Mouse (Mus musculus) thymus, adult 18-20 months (tissue): ENCODE results near the gene Ivd.

Source experiments
- DNase-seq, 2 experiments: peaks; one replicate each; pipeline ENCODE4 v3.0.0; 2022; ENCODE audit warnings: mixed read lengths in 2 of 2

Gene Ivd

GRCm38 (mm10) chr2:118861454-118862339 is at the start of gene Ivd:
Ivd (plus strand) TSS chr2:118861954.
- peak; percentile 86 to 88 for DNase-seq

DNA sequence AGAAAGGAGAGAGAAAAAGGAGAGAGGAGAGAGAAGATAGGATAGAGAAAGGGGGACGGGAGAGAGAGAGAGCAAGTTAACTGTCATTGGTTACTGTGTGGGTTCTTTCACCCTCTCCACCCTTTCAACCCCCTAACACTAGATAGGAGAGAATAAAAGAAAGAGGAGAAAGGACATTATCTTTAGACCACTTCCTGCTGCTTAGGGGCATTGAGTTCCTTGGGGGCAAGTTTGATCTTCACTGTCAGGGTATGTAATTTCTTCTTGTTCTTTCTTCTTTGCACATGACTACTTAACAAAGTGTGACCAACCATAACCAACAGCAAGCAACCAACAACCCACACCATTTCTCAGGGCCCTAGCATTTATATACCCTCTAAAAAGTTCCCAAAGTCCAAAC is 49.0 kb upstream of the Ivd start:
- no peak for DNase-seq

- peak; percentile 79 to 84 for DNase-seq
Observed at GRCm38 (mm10) chr2:118813981-118814836, 47.5 kb upstream of the Ivd start, which contains the start of gene Knstrn. Knstrn (plus strand) TSS chr2:118814003.

DNA sequence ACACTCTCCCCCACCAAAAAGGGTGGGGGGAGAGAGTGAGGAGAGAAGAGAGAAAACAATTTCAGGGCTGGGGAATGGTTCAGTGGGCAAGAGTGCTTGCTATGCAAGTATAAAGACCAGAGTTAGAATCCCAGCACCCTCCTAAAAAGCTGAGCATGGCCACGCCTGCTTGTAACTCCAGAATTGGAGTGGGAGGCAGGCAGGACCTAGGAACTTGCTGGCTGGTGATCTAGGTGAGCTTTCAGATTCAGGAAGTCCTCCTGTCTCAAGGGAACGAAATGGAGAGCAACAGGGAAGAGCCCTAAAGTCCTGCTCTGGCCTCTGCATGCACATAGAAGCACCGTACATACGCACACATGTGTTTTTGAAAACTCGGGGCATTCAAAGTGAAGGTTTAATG is 39.0 kb upstream of the Ivd start:
- no peak for DNase-seq

- no peak for DNase-seq
Observed at GRCm38 (mm10) chr2:118824396-118824795, 37.4 kb upstream of the Ivd start.

GRCm38 (mm10) chr2:118829096-118829495 is 32.7 kb upstream of the Ivd start:
- DNase-seq, result no peak

DNA sequence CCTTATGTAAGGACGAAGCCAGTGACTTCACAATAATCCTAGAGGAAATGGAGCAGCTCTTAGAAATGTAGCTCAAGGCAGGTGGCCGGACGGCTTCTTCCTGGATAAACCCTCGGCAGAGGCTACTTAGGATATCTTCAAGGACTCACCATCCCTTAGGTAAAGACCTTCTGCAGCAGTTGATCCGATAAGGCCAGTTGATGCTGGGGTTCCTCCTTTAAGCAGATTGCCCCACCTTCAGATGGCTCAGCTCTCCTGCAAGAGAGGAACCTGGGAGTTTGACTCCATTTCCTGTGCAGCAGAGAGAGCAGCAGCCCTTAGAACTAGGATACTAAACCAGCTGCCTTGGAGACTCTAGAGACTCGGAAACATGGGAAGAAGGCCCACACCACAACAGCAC is 27.7 kb upstream of the Ivd start:
- no peak for DNase-seq

DNA sequence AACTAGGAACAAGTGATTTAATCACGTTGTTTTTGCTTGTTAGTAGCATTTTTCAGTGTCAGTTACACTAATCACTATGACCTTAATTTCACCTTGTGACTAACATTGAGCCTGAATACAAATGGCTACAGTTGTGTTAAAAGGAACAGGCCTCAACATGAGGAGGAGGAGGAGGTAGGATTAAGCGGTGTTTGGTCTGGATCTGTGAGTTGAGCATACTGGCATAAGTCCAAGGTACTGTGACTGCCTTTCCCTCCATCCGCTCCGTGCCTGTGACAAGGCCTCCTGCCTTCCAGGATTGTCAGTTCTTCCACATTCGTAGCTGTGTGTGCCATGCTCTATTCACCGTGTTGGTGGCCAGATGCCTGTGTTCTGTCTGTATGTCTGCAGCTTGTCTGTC is 26.6 kb upstream of the Ivd start:
- no peak for DNase-seq

- no peak for DNase-seq
Observed at GRCm38 (mm10) chr2:118838330-118838729, 23.4 kb upstream of the Ivd start.

GRCm38 (mm10) chr2:118841186-118841585 is 20.6 kb upstream of the Ivd start:
- DNase-seq, result no peak

- DNase-seq, result no peak
Observed at GRCm38 (mm10) chr2:118841774-118842173, 20.0 kb upstream of the Ivd start.

DNA sequence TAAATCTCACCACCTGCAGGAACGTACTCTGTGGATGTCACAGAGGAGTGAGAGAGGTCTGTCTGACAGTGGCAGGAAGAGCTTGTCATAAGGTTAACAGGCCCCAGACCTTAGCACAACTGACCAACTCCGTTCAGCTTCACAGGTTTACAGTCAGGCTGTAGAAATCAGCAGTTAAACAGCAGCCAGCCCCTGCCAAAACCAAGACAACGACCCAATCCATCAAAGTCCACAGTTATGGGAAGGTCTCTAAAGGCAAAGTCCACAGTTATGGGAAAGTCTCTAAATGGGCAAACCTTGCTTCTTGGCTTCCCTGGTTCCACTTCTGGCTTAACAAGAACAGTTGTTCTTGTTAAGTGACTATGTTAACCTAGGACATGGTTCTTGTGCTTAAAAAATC is 17.3 kb upstream of the Ivd start:
- DNase-seq, result no peak

- peak; percentile 67 to 79 for DNase-seq
Observed at GRCm38 (mm10) chr2:118846246-118846645, 15.5 kb upstream of the Ivd start.

GRCm38 (mm10) chr2:118851756-118852155 is 10.0 kb upstream of the Ivd start:
- DNase-seq, result no peak

DNA sequence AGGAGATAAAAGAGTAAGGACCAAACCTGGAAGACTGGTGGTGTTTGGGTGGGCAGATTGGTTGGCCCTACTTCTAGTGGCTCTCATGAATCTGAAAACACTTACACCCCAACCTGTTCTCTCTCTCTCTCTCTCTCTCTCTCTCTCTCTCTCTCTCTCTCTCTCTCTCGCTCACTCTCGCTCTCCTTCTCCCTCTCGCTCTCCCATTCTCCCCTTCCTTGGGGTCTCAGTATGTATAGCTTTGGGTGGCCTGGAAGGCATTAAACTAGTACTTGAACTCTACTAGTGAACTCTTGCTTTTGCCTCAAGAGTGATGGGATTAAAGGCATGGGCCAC is 554 bp downstream of the Ivd start:
- no peak for DNase-seq

GRCm38 (mm10) chr2:118870601-118871000 is 8.8 kb downstream of the Ivd start:
- no peak for DNase-seq

- no peak for DNase-seq
Observed at GRCm38 (mm10) chr2:118871032-118871431, 9.3 kb downstream of the Ivd start.

GRCm38 (mm10) chr2:118873018-118873417 is 11.3 kb downstream of the Ivd start:
- no peak for DNase-seq

DNA sequence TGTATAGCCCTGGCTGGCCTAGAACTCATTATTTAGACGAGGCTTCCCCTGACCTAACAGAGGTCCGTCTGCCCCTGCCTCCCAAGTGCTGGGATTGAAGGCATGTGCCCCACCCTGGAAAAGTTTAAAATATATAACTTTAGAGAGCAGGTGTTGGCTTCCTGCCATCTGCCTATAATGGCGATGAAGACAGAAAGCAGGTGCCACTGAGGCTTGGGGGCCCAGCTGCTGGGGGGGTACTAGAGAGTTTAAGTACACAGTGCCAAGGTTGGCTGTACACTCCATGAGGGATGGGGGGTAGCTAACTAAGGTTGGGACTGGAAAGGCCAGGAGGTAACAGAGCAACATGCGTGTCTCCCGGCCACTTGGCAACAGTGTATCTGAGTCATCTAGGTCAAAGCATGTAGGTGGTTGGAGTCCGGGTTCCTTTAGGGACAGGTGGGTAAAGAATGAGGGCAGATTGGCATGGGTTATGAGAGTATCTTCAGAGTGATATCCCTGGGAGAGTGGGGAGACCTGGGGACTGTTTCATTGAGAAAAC is 12.2 kb downstream of the Ivd start:
- no peak for DNase-seq

DNA sequence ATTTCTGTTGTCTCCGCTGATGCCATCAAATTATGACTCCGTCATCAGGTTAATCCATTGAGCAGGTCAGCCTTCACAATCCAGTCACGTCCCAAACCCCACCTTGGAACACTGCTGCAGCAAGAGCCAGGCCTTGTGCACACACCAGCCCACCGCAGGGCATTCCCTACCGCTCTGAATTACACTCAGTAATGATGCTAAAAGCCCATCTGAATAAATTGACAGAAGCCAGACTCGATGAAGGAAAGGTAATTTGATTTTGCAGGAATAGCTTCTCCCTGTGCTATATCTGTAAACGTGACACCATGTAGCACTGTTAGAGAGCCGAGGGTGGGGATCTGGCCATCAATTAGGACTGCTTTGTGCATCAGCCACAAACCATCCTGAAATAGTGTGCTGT is 13.6 kb downstream of the Ivd start:
- DNase-seq, result no peak

DNA sequence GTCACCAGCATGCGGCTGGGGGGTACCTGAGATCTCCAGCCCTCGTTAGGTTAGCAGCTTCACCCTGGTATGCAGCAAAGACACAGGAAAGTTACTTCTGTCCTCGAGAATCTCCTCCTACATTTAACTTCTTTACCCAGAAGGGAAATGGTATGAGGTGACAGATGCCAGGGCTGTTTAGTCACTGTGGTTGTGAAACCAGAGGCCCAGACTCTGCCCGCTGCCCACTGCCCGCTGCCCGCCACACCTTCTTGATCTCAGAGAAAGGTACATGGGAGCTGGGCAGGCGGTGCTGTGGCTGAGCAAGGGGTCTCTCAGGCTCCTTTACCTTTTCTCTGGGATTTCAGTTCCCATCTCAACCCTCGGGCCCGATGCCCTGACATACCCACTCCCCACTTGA is 14.7 kb downstream of the Ivd start:
- no peak for DNase-seq

- DNase-seq, result no peak
Observed at GRCm38 (mm10) chr2:118881019-118881418, 19.3 kb downstream of the Ivd start.

DNA sequence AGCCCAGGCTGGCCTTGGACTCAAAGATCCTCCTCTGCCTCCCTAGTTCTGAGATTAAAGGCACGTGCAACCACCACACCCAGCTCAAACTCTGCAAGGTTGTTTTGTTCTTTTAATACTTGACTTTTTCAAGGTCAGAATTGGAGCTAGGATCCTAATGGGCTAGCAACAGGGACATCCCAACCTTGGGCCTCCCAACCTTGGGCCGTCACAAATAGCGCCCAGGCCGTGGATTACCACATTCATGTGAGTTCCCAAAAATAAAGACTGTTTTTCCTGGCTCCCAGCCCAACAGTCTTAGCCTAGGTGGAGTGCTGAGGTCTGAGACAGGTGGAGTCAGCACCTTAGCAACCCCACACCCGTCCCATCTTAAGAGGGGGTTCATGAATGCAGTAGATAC is 20.2 kb downstream of the Ivd start:
- no peak for DNase-seq
